17 mouse cellular contexts compared by ENCODE assay signal in genomic region chr15:22232629-22233028, GRCm38 (mm10).
"Had no signal": no experiment of that assay in that cellular context is flagged by ENCODE, and none has a peak within 500 bp of the region (broad histone marks: within the 10 kb centered on the region; RNA-seq: fewer than 3 reads in every experiment).

No protein-coding gene starts in this region.

- H3K4me3 ChIP-seq: limb, embryonic 13.5 days; midbrain, embryonic 13.5 days; neural tube, embryonic 12.5 days had no signal

- ATAC-seq: intestine, postnatal 0 days; midbrain, embryonic 13.5 days had no signal

- H3K4me1 ChIP-seq: limb, embryonic 13.5 days; midbrain, embryonic 13.5 days; neural tube, embryonic 12.5 days had no signal

- DNase-seq: kidney, adult 9 months; kidney, postnatal 36 days; layer of hippocampus, adult 9-11 months; layer of hippocampus, postnatal 36 days; lung, adult 18-20 months; lung, postnatal 36 days; right cerebral cortex, adult 18-20 months; right cerebral cortex, postnatal 4 days; spleen, adult 18-20 months; thymus, adult 18-20 months; thymus, postnatal 14 days had no signal

- H3K27ac ChIP-seq: kidney, postnatal 0 days; limb, embryonic 13.5 days; liver, embryonic 14.5 days; midbrain, embryonic 13.5 days; neural tube, embryonic 12.5 days had no signal

- H3K36me3 ChIP-seq: limb, embryonic 13.5 days; midbrain, embryonic 13.5 days; neural tube, embryonic 12.5 days had no signal

- H3K9me3 ChIP-seq: limb, embryonic 13.5 days; midbrain, embryonic 13.5 days; neural tube, embryonic 12.5 days had no signal

- H3K27me3 ChIP-seq: limb, embryonic 13.5 days; midbrain, embryonic 13.5 days; neural tube, embryonic 12.5 days had no signal

- H3K9ac ChIP-seq: limb, embryonic 13.5 days; liver, embryonic 14.5 days; midbrain, embryonic 13.5 days; neural tube, embryonic 12.5 days had no signal

- H3K4me2 ChIP-seq: limb, embryonic 13.5 days; midbrain, embryonic 13.5 days; neural tube, embryonic 12.5 days had no signal
